Mouse (Mus musculus): Measurements from ENCODE around the gene Zcchc18.
A peak's percentile ranks its signal among the peaks of the same experiment; 100 is the strongest.

DNA sequence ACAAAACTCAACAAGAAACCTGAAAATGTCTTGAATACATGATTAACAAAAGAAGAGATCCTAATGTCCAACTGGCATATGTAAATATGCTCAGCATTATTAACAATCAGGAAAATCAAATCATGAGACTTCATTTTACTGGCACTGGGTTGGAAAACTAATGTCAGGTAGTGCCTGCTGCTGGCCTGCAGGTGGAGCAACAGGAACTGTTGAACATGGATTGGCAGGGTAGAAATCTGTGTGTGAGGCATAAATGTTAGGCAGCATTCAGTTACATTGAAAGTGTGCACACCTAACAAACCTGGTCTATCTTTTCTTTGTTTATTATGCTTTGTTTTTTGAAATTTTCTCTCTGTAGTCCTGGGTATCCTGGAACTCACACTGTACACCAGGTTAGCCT lies 14.3 kb upstream of the Zcchc18 start:
- TF ChIP-seq POLR2A (IDR thresholded peaks at IDR 0.05; ENCODE audit: low read depth, low read length) (no peak), CTCF (IDR thresholded peaks at IDR 0.05; ENCODE audit: extremely low read depth, insufficient read length, insufficient replicate concordance, low read depth, low read length) (peak; percentile 24; the same call in 1 of the 2 replicates)

Data from small intestine, adult 2 months (tissue).